Mouse (Mus musculus) urinary bladder, postnatal 4 days (tissue): ENCODE measurements around the gene Nucb1.
"Not testable (repeated sequence)": the region's sequence is repeated elsewhere in the genome, so short reads cannot be mapped to it uniquely, and the experiment has no call there.

ENCODE experiments used
- DNase-seq, 2 experiments: peaks; one replicate each; pipeline ENCODE4 v3.0.0; 2021 to 2022; ENCODE audit warnings: low spot score in 2 of 2

The Nucb1 gene

GRCm38 (mm10) chr7:45509912-45510787 is at the start of gene Nucb1:
Nucb1 (minus strand) TSS chr7:45510406.
- peak; percentile 85 to 91 for DNase-seq

- DNase-seq: peak in 1 of 2 experiments; percentile 41
Measured at GRCm38 (mm10) chr7:45558907-45559306, 48.7 kb upstream of the Nucb1 start.

- peak; percentile 70 to 82 for DNase-seq
Measured at GRCm38 (mm10) chr7:45555787-45556186, 45.6 kb upstream of the Nucb1 start.

- DNase-seq: no peak
Measured at GRCm38 (mm10) chr7:45554744-45555143, 44.5 kb upstream of the Nucb1 start, which contains the start of gene Hsd17b14. Hsd17b14 (plus strand) TSS chr7:45554893.

- DNase-seq: no peak
Measured at GRCm38 (mm10) chr7:45553990-45554389, 43.8 kb upstream of the Nucb1 start.

GRCm38 (mm10) chr7:45553519-45553918 is 43.3 kb upstream of the Nucb1 start:
- DNase-seq: no peak

GRCm38 (mm10) chr7:45551512-45551883 is 41.3 kb upstream of the Nucb1 start:
- DNase-seq: no peak

- no peak for DNase-seq
Measured at GRCm38 (mm10) chr7:45550821-45551511, 40.8 kb upstream of the Nucb1 start.

GRCm38 (mm10) chr7:45549641-45550436 is 39.6 kb upstream of the Nucb1 start:
- DNase-seq: no peak

- DNase-seq: no peak
Measured at GRCm38 (mm10) chr7:45544525-45544924, 34.3 kb upstream of the Nucb1 start.

- DNase-seq: no peak
Measured at GRCm38 (mm10) chr7:45540213-45540612, 30.0 kb upstream of the Nucb1 start.

- DNase-seq: no peak
Measured at GRCm38 (mm10) chr7:45539095-45539494, 28.9 kb upstream of the Nucb1 start.

GRCm38 (mm10) chr7:45538163-45539041 is 28.2 kb upstream of the Nucb1 start:
- no peak for DNase-seq

GRCm38 (mm10) chr7:45537602-45538001 is 27.4 kb upstream of the Nucb1 start:
- DNase-seq: no peak

GRCm38 (mm10) chr7:45535676-45536075 is 25.5 kb upstream of the Nucb1 start:
- DNase-seq: no peak

- peak in 1 of 2 experiments; percentile 44 for DNase-seq
Measured at GRCm38 (mm10) chr7:45530643-45531042, 20.4 kb upstream of the Nucb1 start.

GRCm38 (mm10) chr7:45529461-45529860 is 19.3 kb upstream of the Nucb1 start:
- DNase-seq: peak in 1 of 2 experiments; percentile 55

- DNase-seq: not testable (repeated sequence)
Measured at GRCm38 (mm10) chr7:45527169-45527568, 17.0 kb upstream of the Nucb1 start.

- no peak for DNase-seq
Measured at GRCm38 (mm10) chr7:45526474-45527120, 16.4 kb upstream of the Nucb1 start.

GRCm38 (mm10) chr7:45525809-45526473 is 15.7 kb upstream of the Nucb1 start, which contains the start of the genes Ppp1r15a and Plekha4:
Ppp1r15a (minus strand) TSS chr7:45526268.
Plekha4 (plus strand) TSS chr7:45526330.
- DNase-seq: peak; percentile 90 to 96
